Mouse (Mus musculus): ENCODE data around the gene Clspn.

Clspn gene

GRCm38 (mm10) chr4:126637446-126637845 lies 80.7 kb downstream of the Clspn start:
- DNase-seq (ENCODE audit: low spot score), result no peak

- no peak for DNase-seq (ENCODE audit: low spot score)
Observed at GRCm38 (mm10) chr4:126639339-126639738, 82.6 kb downstream of the Clspn start.

GRCm38 (mm10) chr4:126641901-126642300 lies 85.2 kb downstream of the Clspn start:
- DNase-seq (ENCODE audit: low spot score), result no peak

Data from testis, postnatal 14 days (tissue).